Mouse (Mus musculus): ENCODE data around the gene Tgm6. TPM values are rescaled to one million over a fixed set of nuclear protein-coding genes. Genes with fewer than 3 reads are reported as not detected.

Gene Tgm6
- total RNA-seq (2015; ENCODE audit: low replicate concordance): not detected in 2 replicates
- total RNA-seq (2017; ENCODE audit: low replicate concordance): not detected in 2 replicates

DNA sequence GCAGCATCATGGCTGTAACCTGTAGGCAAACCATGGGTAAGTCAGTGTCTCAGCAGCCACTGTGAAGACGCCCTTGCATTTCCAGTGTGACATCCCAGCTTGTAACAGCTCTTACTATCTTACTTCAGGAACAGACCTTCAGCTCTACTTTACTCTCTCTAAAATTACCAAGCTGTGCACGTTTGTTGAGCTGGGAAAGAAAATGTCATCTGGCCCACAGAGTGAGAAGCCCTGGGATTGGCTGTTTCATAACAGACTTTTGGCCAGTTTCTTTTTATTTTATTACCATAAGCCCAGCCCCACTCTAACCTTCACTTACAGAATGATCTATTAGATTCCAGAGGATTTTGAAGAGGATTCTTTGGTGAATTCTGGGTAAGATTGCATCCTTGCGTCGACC, at the start of gene Tgm6:
TSS of gene Tgm6 (plus strand) at position 301 of the 400 bp plus-strand sequence.
- no peak for ATAC-seq (replicated peaks; ENCODE audit: low FRiP score, poor library complexity, severe bottlenecking)

DNA sequence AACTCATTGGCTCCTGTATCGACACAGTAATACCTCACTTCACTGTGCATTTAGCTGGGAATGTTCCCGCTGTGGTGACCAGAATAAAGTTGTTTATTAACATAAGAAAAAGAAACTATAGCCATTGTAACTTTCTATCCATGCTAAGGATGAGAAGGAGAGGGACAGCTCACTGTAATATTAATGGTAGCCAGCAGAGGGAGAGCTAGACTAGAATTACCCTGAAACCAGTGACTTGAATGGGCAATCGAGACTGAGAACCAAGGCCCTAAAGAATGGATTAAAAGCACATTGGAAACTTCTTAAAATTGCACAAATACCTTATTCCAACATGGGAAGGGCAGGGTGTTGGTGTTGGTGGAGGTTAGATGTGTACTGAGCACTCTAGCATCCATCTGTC, 44.0 kb upstream of the Tgm6 start:
- ATAC-seq (replicated peaks; ENCODE audit: low FRiP score, poor library complexity, severe bottlenecking): no peak

DNA sequence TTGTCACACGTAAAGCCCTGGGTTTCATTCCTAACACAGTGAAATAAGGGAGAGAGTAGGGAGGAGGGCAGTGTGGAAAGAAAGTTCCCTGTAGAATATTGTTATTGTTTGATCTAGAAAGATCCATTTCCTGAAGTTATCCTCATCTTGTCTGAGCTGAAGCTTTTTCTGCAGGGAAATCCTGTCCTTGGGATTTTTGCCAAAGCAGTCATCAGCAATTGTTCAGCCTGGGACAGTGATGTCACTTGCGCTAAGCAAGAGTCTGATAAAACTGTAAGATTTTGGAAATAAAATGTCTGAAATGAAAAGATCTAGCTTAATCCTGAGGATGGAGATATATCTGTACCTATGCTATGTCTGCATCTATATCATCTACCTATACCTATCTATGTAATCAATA, 41.8 kb upstream of the Tgm6 start:
- no peak for ATAC-seq (replicated peaks; ENCODE audit: low FRiP score, poor library complexity, severe bottlenecking)

DNA sequence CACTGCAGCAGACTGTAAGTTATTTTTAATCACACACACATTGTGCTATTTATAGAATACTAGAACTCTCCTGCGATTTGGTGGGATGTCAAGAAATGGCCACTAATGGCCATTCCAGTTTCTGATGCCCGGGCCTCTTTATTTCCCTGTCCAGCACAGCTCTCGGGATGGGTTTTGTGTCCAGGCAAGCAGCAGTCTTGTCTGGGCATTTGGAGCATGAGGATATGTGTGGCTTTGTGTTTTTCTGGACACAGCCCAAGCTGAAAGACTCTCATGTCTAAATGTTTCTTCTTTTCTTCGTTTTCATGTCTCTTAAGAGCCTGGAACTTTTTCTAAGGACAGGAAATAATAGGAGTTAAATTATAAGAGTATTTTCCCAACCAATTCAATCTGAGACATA, 588 bp downstream of the Tgm6 start:
- ATAC-seq (replicated peaks; ENCODE audit: low FRiP score, poor library complexity, severe bottlenecking): no peak

DNA sequence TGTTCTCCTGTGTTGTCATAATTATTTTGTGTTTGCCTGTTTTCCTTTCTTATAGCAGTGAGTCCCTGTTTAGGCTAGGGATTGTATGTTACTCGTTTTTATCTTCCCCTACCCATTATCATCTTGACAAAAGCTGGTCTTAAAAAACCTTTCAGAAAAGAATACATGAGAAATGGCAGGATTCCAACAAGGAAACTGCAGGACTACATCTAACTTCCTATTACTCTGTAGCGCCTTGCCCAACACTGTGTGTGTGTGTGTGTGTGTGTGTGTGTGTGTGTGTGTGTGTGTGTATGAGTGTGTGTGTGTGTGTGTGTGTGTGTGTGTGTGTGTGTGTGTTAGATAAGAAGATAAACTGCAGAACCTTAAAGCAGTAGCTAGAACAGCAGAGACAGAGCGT, 1.2 kb downstream of the Tgm6 start:
- ATAC-seq (replicated peaks; ENCODE audit: low FRiP score, poor library complexity, severe bottlenecking): no peak

DNA sequence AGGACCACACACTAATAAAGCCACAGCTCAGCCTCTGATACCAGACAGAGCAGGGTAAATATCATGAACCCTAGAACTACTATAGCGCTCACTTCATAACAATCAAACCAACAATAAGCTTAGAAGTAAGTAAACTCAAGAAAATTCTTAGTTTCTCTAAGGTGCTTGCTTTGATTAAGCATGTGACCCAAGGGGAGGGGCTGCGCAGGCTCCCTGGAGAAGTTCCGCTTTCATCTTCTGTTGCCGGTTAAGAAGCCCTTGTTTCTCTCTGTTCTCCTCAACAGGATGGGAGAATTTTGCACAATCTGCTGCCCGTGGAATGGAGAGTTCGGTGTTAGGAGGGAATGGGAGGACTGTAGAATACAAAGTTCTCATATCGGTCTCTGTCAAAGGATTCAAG, 6.4 kb downstream of the Tgm6 start:
- ATAC-seq (replicated peaks; ENCODE audit: low FRiP score, poor library complexity, severe bottlenecking): no peak

DNA sequence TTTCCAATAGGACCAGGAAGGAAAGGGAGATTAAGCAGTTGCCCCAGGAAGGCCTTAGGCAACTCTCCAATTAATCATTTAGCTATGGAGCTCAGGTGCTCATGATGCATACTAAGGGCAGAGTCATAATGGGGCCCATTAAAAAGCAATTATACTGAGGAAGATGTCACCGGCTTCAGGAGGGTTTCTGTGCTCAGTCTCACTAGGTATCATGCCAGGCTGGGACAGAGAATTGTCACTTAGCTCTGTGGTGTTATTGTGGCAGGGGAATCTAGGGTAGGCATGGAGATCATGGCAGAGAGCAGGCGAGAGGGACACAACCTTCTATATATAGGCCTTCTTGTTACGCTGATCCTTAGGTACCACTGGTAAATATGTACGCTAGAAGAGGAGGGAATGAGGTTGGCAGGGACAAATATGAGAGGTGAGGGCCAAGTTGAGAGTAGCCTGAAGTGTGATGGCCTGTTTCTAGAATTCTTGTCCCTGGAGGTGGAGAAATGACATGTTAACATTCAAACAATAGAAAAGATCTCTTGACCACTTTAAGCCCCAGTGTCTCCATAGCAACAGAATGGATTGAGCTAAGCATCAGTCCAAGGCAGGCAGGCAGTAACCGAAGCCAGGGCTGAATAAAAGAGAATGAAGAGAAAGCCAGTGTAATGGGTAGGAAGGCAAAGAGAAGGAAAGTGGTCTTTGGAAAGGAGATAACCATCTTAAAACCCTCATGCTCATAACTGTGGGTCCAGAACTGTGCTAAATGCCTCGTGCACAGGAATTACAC, 13.3 kb downstream of the Tgm6 start:
- no peak for ATAC-seq (replicated peaks; ENCODE audit: low FRiP score, poor library complexity, severe bottlenecking)

DNA sequence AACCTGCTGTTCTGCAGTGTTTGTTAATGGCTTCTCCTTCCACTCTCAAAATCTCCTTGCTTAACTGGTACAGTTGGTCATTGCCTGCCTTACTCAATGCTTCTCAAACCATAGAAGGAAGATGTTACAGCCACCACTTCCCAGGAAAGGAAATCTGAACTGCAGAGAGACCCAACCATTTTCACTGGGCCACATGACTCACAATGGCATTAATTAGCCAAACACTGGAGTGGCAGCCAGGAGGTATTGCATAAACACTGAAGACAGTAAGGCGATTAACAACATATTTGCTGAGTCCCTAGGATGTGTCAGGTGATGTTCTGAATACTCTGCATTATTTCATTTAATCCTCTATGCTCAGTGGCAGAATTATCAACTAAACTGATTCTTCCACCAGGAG, 13.9 kb downstream of the Tgm6 start:
- ATAC-seq (replicated peaks; ENCODE audit: low FRiP score, poor library complexity, severe bottlenecking): no peak

DNA sequence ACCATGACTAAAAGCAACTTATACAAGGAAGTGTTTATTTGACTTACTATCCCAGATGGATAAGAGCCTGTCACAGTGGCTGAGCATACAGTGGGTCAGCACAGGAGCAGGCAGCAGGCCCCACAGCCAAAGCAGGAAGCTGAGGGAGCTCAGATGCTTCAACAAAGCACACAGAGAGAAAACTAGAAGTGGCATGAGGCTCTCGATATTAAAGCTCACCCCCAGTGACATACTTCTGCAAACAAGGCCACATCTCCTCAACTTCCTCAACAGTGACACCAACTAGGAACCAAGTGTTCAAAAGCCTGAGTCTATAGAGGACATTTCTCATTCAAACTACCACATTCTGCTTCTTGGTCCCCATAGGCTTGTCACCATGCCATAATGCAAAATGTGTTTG, 17.5 kb downstream of the Tgm6 start:
- ATAC-seq (replicated peaks; ENCODE audit: low FRiP score, poor library complexity, severe bottlenecking): no peak

DNA sequence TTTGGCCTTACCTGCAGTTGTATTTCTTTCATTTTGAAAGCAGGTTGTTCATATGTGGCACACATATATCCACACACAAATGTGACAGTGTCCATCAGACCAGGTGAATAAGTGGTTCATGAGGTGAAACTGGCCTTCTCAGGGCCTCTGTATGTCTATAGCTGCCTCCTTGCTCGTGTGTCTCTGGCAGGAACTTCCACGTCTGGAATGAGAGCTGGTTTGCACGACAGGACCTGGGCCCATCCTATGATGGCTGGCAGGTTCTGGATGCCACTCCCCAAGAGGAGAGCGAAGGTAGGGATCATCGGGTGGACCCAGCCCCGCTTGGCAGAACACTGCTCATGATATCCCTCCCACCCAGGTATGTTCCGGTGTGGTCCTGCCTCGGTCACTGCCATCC, 30.8 kb downstream of the Tgm6 start:
- ATAC-seq (replicated peaks; ENCODE audit: low FRiP score, poor library complexity, severe bottlenecking): no peak

DNA sequence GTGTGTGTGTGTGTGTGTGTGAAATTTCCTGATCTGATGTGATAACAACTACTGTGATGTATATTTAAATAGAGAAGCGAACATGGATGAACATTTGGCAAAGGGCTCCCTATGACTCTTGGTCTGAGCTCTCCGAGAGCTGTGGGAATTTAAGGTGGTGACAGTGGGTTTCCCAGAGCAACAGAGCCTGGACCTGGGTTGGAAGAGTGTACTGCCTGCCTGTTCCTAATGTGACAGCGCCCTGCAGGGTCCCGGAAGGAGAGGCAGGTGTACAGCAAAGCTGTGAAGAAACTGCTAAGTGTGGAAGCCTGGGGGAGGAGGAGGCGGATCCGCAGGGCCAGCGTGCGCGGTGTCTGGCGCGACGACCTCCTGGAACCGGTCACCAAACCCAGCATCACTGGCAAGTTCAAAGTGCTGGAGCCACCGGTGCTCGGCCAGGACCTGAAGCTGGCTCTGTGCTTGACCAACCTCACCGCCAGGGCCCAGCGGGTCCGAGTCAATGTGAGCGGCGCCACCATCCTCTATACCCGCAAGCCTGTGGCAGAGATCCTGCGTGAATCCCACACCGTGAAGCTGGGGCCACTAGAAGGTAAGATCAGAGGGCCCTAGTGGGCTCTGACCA, 32.6 kb downstream of the Tgm6 start:
- no peak for ATAC-seq (replicated peaks; ENCODE audit: low FRiP score, poor library complexity, severe bottlenecking)

DNA sequence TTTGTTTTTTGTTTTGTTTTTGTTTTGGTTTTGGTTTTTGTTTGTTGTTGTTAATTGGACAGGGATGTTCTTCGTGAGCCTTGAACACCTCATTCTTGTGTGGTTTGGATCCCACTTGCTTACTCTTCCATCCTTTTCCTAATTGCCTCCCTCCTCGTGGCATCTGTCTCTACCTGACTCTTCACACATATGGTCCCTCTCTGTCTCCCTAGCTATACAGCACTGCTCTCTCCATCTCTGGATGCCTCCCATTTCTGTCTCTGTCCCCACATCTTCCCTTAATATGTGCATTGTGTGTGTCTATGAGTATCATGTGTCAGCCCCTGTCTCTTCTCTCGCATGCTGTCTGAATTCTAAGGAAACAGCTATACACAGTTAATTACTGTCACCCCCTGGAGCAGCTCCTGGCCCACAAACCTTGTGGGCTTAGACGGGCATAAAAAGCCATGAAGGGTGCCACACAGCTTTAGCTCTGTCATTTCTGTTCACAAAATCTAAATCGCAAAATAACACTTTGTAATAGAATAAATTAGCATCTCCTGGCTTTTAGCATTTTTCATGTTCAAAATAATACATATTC, 34.0 kb downstream of the Tgm6 start:
- no peak for ATAC-seq (replicated peaks; ENCODE audit: low FRiP score, poor library complexity, severe bottlenecking)

DNA sequence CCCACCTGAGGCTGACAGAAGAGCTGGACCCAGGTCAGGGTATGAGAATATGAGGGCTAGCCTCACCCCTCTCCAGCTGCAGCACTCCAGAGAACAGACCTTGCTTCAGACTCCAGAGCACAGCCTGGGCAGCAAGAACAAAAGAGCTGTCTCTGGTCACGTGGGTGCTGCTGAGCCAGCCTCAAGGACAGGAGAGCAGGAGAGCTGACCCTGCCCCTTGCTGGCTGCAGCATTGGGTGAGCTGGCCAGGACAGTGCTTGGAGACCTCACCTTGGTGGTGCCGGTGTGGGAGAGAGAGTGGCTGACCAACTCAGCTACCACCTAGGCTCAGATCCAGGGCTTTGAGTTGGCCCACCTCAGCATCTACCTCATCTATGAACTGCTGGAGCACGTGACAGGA, 43.0 kb downstream of the Tgm6 start:
- ATAC-seq (replicated peaks; ENCODE audit: low FRiP score, poor library complexity, severe bottlenecking): no peak

DNA sequence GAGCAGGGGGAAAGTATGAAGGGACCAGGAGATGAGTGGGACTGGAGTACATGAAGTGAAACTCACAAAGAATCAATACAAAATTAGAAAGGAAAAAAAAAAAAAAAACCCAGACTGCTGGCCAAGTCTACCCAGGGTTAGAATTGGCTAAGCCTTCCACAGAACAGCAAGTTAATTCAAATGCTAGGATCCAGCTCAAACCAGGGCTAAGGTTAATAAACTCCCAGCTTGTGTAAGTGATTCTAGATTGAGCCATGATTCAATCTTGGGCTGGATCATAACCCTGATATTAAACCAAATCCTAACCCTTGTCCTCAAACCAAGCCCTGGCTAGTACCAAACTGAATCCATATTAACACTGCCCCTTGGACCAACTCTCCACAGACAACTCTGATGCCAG, 43.6 kb downstream of the Tgm6 start:
- ATAC-seq (replicated peaks; ENCODE audit: low FRiP score, poor library complexity, severe bottlenecking): no peak

DNA sequence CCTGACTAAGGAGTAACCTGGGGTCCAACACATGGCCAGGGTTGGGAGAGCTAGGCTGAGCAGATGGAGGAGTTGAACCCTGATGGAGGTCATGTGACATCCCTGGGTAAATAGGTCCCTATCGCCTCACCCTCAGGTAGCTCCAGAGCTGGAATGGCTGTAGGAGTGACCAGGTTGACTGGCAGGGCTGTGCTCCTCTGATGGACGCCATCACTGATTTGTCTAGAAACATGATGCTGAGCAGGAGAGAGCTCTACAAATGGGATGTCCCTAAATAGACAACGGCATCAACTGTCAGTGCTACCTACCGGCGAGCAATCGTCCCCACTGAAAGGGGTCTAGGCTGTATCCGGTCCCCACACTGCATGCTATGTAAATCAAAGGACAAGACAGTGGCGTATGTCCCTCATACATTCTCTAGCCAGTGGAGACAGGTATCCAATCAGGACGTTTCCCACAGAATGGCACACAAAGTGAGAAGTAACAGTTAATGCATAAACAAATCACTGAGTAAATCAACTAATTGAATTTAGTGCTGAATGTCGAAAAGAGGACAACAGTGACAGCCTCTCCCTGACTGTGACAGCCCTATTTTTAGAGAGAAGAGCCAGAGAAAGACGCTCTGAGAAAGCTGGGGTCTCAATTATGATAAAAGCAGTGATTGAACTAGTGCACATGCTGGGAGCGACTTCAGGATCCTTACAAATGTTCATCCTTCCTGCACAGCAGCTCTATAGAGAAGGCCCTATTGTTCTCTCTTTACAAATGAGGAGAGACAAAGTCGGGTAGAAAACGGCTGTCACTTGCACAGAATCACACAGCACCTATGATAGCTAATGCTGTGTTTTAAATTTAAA, 45.2 kb downstream of the Tgm6 start:
- 0 out of 2 replicates have a peak, but pooled peaks have one; percentile 18 for ATAC-seq (replicated peaks; ENCODE audit: low FRiP score, poor library complexity, severe bottlenecking)

DNA sequence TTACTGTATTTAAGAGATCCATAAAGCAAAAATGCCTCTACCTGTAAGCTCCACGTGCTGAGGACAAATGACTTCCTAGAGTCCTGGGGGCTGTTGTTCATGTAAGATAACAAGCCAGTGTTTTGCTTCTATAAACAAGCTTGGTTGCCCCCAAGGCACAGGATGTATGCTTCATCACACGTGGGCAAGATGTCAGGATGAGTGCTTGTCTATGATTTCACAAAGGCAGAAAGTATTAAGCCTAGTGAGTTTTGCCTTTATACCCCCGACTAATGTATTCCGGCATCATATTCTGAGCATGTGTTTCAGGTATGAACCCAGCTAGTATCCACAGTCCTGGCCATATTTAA, 45.8 kb downstream of the Tgm6 start:
- no peak for ATAC-seq (replicated peaks; ENCODE audit: low FRiP score, poor library complexity, severe bottlenecking)

DNA sequence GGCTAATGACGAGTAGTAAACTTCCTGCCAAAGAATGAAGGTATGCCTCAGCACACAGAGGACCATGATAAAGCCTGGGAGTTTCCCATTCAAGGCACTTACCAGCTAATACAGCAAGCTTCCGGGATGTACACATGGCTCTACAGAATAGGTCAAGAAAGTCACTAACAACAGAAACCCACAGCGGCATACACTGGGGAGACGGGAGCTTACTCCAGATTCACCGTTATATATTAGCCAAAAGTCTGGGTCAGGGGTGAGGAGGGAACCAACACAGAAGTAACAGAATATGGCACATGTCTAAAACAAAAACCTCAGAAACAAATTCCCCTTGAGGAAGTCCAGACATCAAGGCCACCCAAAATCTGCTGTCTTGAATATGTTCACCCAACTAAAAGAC, 50.5 kb downstream of the Tgm6 start:
- ATAC-seq (replicated peaks; ENCODE audit: low FRiP score, poor library complexity, severe bottlenecking): no peak

DNA sequence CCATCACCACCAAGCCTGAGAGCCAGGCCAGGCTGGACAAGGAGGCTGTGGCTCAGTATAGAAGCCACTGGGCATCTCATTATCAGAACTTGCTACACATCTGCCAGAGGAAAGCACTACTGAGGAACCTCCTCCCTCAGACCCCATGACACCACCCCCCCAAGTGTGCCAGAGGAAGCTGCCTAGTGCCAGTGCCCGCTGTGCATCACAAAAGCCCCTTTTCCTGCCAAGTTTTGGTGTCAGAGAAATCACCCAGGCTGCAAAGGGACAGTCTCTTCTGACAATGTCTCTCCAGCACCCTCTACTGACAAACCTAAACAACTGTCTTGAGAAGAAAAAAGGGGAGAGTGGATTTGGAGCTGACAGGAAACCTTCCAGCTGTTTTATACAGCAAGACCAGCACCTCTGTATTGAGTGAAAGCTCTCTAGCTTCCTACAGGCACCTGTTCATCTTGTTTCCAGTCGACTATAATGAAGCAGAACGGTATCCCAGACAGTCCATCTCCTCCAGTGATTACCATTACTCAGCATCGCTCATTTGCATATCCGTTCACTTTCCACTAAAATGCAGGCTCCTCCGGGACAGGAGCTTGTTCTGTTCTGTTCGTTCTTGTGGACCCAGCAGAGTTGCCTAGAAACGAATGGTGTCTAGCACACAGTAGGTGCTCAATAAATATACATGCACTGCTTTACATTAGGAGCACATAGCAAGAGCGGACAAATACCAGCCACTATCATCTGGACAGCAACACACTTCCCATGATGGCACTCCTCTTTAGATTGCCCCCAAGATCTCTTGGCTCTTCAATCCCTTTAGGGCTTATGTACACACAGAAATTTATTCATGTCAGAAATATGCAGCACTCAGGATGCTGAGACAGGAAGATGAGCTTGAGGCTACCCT, 54.3 kb downstream of the Tgm6 start:
- ATAC-seq (replicated peaks; ENCODE audit: low FRiP score, poor library complexity, severe bottlenecking): peak; percentile 42; the same call in 1 of the 2 replicates

DNA sequence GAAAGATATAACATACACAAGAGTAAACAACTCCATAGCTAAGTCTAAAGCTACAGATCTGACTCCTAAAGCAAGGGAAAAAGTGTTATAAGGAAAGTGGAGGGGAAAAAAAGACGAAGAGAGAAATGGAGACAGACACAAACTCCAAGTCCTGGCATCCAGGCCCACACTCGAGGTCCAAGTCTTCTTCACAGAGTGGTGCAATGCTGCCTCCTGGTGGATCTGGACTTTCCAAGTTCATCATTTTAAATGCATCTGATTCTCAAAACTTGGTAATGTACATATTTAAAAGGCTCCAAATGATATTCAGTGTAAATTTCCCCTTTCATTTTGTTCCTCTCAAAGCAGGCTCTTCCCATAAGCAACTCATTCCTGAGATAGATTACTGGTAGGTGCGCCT, 55.6 kb downstream of the Tgm6 start:
- no peak for ATAC-seq (replicated peaks; ENCODE audit: low FRiP score, poor library complexity, severe bottlenecking)
